Mouse (Mus musculus): ENCODE results near the gene Zfp277.

- TF ChIP-seq EP300 (IDR thresholded peaks at IDR 0.05; ENCODE audit: low read depth): no peak
- no peak for TF ChIP-seq CTCF (IDR thresholded peaks at IDR 0.05; ENCODE audit: low read depth)
These were observed 46.3 kb downstream of the Zfp277 start for GRCm38 (mm10) chr12:40399386-40399785.
